Mouse (Mus musculus): ENCODE results near the gene Msi2.

The Msi2 gene

DNA sequence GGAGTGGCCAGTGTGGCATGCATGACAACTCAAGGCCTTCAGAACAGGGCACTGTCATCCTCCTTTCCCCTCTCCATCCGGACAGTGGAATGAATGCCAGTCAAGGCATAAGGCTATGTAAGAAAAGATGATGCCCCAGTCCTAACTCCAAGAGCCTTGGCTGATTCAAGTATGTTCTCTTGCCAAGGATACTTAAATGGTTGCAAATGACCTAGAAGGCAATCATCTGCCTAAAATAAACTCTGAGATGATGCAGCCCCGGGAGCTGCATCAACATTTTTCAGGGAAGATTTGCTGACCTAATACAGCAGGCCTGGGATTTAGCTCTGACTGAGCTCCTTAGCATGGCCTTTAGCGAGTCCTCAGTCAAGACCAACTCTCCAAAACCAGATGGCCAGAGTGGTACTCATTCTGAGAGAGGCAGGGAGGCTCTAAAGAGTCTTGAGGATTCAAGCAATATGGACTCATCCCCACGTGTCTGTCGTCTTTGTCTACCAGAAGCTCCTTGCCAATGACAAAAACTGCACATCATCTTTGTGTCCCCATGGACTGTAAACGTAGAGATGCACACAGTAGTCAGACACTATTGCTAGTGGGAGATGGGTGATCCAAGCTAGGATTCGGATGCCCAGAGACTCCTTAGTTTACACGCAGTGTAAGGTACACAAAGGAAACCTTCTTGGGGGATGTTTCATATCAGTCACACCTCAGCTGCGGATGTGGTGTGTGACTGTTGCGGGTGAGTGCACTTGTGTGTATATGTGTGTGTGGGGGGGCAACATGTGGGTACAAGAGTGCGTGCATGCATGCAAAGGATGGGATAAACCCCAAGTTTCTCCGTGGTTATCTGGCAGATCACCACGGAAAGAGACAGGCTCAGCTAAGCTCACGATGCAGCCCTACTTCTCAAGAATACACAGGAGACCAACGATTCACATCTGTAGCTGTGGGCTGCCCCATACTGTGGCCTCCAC, 176.4 kb downstream of the Msi2 start:
- no peak for DNase-seq (ENCODE audit: low read depth, low spot score)

DNA sequence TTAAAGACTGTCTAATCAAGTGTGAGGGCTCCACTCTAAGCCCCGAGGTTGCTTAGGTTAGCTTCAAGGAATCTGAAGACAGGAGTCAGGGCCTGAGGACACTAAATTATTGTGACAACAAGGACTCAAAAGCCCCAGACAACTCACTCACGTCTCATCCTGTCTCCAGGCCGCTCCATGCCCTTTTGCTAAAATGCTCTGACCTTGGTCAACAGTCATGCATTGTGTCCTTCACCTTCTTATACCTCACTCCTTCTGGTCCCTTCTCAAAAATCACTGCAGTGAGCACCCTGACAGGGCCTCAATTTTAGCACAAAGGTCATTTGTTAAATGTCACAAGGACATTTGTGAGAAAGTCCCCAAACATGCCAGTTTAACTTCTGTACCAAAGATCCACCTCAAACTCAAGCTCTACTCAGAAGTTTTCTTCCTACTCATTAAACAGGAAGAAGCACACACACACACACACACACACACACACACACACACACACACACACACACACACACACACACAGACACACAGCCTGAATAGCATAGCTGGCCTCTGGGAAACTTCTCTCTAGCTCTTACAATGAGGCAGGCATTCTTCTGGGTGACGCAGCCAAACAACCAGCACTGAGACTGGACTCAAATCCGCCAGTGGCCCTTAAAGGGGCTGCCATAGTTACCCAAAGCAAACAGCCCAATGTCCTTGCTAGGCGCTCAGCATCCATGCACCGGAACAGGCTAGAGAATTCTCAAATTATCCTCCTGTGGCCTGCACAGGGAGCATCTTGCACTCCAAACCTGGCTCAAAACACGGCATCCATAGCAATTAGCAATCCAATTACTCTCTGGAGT, 178.5 kb downstream of the Msi2 start:
- DNase-seq (ENCODE audit: low read depth, low spot score), result no peak

DNA sequence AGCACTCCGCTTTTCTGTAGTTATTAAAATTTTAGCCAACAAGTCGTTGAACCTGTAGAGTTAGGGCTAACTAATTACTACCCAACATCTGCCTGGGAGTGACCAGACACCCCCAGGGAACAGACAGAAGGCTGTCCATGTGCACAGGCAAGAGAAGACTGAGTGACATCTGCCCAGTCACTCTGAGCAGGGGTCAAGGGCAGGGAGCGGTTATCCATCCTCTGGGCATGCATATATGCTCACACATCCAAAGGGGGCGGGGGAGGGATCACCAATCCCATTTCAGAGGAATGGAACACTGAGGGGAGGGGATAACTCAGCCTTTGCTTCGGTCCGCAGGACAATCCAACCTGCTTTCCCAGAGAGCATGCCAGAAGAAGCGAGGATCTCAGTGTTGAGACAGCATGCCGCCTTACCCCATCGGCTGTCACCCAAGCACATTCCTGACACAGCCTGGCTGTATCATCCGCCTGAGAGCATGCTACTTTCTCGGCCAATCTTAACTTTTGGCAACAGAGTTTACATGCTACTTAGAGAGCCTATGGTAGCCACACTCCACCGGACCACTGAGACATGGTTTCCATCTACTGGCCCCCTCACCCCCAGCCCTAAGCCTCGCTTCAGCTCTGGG, 179.5 kb downstream of the Msi2 start:
- DNase-seq (ENCODE audit: low read depth, low spot score), result no peak

DNA sequence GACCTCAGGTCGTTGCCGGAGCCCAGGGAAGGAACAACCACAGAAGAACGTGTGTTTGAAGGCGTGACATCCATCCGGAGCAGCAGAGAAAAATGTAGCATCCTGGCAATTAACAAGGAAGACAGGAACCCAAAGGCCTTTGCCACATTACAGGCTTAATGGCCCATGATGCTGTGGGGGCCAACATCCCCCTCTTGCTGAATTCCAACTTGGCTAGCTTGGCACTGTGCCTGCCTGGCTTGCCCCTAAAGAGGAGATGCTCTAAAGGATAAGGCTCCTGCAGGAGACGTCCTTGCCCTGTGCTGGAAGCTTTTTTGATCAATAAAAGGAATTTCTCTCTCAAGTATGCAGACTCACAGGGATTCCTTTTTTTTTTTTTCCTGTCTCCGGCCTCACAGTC, 181.0 kb downstream of the Msi2 start:
- DNase-seq (ENCODE audit: low read depth, low spot score), result no peak

DNA sequence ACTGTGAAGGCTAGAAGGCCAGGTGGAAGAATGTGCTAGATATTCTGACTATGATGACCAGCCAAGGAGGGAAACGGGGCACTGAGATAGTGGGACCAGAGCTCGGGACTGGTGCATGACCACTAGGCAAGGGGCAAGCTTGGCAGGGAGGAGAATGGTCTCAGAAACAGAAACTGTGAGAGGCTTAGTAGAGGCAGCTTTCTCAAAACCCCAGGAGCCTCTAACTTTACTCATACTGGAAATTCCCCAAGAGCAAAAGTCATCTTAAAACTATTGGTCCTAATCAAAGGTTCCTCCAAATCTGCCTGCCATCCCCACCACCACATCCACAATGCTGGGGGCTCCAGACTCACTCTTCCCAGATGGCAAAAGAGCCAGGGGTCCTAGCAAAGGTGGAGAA, 181.5 kb downstream of the Msi2 start:
- no peak for DNase-seq (ENCODE audit: low read depth, low spot score)

DNA sequence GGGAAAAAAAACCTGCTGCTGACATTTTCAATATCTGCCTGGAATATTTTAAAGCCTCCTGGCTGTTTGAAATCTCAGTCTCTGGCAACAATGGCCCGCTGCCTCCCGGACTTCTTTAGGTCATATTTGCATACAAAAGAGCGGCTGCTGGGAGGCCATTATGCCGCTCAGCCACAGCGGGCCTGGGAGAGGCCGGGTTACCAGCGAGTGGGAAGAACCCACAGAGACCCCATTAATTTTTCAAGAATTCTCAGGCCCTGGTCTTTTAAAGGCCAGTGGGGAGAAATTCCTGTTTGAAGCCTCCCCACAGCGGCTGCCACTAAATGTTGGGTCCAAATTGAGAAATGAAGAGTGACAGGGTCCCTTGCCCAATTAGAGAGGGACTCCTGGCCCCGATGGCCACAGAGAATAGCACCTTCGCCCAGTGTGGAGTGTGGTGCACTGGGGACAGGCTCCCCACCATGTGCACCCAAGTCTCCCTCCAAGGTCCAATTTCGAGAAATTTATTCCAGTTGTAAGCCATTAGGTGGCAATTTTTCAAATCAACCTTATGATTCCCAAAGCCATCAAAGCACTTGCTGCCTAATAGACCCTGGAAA, 183.9 kb downstream of the Msi2 start:
- no peak for DNase-seq (ENCODE audit: low read depth, low spot score)

DNA sequence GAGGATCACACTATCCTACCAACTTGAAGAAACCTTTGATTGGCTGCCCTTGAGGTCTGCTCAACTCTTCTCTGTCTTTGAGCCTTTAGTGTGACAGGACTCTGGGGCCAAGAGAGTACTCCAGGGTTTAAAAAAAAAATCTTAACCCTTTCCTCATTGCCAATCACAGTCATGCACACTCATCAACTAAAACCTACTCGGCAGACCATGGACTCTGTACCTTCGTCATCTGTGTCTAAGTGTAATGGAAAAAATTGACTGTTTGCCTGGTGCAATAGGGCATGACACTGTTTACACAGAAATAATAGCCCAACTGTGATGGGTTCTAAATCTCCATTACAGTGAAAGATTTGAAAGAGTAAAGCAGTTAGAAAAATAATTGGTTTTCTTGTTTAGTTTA, 186.3 kb downstream of the Msi2 start:
- no peak for DNase-seq (ENCODE audit: low read depth, low spot score)

DNA sequence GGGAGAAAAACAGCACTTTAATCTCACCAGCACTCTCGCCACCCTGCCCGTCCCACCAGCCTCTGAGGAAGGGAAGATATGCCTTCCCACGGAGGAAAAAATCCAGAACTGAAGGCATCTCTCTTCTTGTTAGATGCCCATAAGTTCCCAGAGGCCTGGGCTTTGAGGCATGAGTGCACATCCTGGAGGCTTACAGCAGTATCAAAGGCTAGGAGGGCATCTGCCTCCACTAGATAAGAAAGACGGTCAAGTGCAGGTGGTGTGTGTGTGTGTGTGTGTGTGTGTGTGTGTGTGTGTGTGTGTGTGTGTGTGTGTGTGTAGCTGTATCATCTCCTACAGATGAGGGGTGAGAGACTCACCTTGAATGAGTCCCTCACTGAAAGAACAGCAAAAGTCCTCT, 188.3 kb downstream of the Msi2 start:
- no peak for DNase-seq (ENCODE audit: low read depth, low spot score)

DNA sequence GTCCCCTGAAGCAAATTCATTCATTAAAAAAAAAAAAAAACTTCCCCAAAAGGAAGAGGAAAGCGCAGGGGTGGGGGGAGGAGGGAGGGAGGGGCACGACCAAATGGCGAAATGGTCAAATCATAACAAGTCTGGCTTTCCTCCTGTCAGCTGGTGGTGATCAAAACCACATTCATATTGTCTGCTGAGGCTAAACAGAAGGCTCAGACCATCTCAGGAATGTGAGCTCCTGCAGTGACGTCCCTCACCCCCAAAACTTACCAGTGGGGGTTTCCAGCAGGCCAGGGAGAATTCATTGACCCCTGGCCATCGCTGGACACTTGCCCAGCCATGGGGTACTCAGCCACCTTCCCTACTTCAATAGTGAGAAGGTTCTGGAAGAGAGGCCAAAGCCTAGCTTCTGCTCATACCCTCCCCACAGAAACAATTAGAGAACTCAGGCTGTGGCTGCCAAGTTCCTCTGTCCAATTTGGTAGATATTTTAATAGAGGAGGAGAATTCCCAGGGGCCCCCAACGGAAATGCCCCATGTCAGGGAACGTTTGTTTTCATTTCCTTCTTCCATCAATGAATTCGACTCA, 189.7 kb downstream of the Msi2 start:
- DNase-seq (ENCODE audit: low read depth, low spot score), result peak; percentile 83

DNA sequence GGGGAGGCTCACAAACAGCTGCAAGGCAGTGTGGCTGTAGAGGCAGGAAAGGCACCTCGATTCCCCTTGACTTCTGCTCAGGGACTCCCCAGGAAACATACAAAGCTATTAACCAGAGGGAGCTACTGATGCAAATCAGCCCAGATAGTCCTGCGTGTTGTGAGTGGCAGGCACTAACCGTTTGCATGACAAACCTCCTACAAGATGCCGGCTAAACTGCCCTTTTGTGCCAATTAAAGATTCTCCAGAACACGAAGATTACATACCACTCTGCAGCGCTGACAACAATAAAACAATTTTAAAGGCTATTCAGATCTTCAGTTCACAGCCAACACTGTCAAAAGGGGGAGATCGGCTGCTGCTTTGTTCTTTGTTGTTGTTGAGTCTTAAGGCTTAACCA, 191.6 kb downstream of the Msi2 start:
- DNase-seq (ENCODE audit: low read depth, low spot score), result no peak

DNA sequence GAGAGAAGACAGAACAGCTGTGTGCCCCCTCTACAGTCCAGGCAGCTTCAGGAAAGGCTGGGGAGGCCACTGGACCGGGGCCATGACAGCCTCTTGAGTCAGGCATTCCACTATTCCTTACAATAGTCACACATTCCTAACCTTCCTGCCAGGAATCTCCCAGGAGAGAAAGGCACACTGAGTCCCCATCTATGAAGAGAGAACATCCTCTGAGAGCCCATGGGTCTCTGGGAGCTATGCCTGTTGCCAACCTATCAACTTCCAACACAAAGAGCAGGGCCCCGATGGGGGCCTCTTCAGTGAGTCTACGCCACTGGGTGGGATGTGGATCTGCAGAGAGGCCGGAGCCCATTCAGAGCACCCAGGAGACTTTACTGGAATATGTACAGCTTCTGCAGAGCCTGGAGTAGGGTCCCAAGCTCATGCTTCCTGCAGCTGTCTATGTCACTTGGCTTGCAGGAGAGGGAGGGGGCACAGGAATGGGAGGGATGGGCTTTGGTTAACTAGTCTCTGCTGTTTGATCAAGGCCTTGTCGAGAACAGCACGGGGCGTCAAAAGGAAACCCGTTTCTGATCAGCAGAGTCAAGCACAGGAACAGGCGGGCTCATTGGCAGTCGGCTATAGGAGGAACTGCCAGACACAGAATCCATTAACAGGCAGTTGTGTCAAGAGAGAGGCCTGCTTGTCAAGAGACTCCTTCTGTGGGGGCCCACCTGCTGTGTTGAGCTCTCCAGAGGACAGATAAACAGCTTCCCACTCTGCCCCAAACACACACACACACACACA, 193.3 kb downstream of the Msi2 start:
- DNase-seq (ENCODE audit: low read depth, low spot score), result peak; percentile 88

DNA sequence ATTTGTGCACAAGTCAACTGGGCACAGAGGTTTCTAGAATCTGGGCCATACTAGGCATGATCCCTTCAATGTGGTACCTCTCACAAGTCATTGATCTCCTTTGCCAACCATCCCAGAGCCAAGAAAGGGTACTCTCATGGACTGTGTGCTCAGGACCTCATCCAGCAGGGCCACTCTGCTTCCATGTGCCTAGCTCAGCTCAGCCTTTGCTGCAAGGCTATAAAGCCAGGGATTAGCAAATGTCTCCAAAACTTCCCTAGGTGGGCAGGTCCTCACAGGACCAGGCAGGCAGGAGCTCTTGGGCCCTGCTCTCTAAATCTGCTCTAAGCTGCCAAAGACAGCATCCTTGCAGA, 193.9 kb downstream of the Msi2 start:
- peak; percentile 20 for DNase-seq (ENCODE audit: low read depth, low spot score)

DNA sequence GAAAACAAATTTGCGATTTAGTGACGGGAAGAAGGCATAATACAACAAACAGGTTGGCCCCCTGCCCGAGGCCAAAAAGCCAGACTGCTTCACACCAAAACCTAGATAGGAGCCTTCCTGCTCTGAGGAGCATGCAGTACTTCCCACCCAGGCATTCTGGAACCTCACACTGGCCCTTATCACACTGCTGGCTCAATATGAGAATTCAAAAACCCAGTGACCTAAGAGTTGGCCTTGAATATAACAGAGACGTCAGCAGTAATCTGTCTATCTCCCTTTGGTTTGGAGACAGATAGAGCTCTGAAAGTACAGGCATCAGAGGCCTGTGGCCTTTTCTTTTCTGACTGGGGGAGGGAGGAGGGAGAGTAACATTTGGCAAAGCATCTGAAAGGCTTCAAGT, 194.4 kb downstream of the Msi2 start:
- peak; percentile 32 for DNase-seq (ENCODE audit: low read depth, low spot score)

DNA sequence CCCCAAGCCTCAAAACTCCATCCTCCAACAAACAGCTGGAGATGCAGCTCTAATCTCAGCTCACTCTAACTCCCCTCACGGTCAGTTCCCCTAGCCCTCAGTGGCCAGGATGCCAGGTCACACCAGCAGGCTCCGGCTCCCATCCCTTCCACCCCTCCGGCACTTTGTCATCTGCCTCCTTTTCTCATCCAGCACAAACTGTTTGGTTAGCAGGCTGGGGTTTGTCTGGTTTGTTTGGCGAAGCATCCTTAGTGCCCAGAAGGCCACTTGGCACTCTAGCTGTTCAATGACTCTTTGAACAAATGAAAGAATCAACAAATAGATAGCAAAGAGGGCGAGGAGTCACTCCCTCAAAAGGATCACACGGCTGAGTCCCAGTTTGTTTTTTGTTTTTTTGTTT, 194.8 kb downstream of the Msi2 start:
- no peak for DNase-seq (ENCODE audit: low read depth, low spot score)

DNA sequence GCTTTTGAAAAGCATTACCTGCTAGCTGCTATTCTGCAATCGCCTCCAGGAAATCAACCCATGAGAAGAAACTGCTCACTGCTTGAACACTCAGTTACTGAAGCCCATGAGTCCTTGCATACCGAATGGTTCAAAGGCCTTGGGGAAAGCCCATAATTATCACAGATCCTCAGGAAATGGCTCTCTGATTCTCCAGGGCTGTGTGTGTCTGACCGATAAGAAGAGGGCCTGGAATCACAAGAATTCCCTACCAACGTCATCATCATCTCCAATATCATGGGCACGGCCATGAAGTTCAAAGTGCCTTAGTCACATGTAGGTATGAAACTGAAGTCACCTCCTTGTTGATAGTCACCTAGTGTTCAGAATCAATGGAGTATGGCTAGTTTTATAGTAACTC, 196.2 kb downstream of the Msi2 start:
- no peak for DNase-seq (ENCODE audit: low read depth, low spot score)

DNA sequence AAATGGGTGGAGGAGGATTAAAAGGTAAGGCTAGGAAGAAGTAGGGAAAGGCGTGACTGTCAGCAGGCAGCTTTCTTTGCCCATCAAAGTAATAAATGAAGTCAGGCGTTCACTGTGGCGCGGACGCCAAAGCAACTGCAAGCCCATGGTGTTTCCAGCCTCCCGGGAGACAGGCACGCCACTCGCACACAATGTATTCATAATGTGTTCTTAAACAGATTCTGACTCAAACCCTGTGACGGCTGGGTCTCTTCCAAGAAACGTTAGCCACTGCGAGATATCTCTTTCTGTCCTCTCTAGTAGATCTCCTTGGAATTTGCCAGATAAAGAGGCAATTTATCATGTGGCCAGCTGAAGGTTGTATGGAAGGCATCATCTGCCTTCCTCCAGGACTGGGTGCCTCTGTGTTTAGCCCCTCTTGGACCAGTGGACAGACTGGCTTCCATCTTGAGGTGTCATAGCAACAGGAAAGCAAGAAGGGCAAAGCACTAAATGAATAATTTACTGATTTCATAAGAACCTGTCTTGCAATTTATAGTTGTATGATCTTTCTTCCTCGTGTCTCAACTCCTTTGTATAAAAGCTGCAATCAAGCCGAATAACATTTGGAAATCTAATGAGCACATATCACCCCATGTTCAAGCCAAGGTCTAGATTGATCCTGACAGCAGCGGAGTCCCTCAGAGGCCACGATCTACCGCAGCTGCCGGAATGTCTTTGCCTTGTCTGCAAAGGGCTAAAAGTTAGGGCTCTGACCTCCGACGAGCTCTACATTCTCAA, 197.2 kb downstream of the Msi2 start:
- no peak for DNase-seq (ENCODE audit: low read depth, low spot score)

DNA sequence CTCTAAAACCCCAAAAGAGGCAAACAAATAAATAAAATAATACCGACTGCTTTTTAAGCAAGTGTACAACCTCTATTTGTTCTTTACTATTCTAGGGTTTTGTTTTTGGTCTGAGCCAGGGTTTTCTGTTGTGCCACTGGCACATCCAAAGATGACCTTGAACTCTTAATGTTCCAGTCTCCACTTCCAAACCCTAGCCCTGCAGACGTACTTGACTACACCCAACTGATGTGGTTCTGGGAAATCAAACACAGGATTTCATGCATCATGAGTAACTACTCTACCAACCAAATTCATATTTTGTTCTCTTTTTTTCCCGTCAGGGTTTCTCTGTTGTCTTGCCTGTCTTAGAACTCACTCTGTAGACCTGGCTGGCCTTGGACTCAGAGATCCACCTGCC, 200.0 kb downstream of the Msi2 start:
- DNase-seq (ENCODE audit: low read depth, low spot score), result no peak

DNA sequence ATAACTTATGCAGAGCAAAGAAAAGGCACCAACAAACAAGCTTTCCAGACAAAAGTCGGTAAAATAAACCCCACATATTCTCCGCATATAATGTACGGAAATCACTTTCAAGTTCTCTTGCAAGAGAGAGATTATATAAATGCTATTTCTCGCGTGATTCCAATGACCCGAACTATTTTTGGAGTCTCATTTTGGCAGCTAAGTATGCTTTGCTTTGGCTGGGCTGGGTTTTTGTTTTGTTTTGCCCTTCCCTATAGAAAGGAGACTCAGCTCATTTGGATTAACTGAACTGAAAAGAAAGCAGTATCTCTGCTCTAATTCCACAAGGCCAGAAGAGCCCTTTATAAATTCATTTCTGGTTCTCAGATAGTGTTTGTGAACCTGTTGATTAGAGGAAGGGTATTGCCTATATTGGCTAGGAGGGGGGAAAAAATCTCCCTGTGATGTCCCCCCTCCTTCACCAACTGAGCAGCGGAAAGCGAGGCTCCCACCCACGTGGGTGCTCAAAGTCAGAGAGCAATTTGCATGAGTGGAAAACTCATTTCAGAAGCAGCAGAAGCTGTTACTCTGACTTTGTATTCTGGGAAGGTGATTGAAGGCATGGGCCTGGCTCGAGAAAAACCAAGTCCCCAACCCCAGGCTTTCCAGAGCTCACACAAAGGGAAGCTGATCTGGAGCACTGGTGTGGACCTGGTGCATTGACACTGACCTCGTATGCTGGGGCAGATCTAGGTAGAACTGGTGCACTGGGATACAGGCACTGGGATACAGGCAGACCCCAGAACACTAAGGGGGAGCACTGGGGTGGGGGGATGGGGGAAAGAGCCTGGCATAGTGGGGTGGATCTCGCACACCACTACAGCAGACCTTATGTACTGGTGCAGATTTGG, 201.5 kb downstream of the Msi2 start:
- no peak for DNase-seq (ENCODE audit: low read depth, low spot score)
